Mouse (Mus musculus): ENCODE measurements around the gene Rmi2. TPM values are rescaled to one million over a fixed set of nuclear protein-coding genes. Genes with fewer than 3 reads are reported as not detected.
A peak's percentile ranks its signal among the peaks of the same experiment; 100 is the strongest.
"Not testable (repeated sequence)": the region's sequence is repeated elsewhere in the genome, so short reads cannot be mapped to it uniquely, and the experiment has no call there.

The Rmi2 gene
- polyA plus RNA-seq, 1 experiment from 2014 or later = 4.8 TPM

DNA sequence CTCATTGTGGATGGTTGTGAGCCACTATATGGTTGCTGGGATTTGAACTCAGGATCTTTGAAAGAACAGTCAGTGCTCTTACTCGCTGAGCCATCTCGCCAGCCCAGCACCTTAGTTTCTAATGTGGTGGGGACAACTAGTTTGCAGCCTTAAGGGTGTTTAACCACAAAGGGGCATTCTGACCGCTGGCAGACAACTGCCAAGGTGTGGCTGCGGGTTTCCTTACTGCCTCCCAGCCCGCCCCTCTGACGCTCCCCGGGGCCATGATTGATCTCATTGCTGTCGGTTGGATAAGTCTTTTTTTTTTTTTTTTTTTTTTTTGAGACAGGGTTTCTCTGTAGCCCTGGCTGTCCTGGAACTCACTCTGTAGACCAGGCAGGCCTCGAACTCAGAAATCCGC lies 17.4 kb downstream of the Rmi2 start:
- H3K27me3 ChIP-seq (ENCODE audit: low read depth, poor library complexity, severe bottlenecking); H3K27ac ChIP-seq; H3K9me3 ChIP-seq (replicated peaks); H3K36me3 ChIP-seq; DNase-seq (ENCODE audit: low spot score); H3K4me3 ChIP-seq: not testable (repeated sequence)
- 91% methylated on average over 10 of the region's 10 CpGs for WGBS
- peaks cover 36% of the 10 kb centered on the region for H3K4me1 ChIP-seq

DNA sequence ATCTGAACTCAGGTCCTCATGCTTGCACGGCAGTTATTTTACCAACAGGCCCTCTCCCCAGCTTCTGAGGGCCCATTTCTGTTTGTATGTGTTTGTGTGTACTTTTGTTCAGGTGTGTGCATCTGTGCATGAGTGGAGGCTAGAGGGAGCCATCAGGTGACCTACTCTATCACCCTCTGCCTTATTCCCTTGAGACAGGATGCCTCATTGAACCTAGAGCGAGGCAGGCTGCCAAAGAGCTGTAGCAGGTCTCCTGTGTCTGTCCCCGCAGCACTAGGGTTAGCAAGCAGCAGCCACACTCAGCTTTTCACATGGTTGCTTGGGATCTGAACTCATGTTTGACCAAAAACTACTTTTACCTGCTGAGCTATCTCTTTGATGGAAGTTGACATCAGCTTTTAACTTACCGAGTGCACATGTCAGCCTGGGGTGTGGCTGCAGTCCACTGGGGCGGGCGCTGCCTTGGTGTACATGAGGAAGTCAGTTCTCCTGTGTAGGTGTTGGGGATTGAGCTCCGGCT lies 24.9 kb downstream of the Rmi2 start:
- 93% methylated on average over 7 of the region's 7 CpGs for WGBS
- no peak overlapping the region for H3K4me3 ChIP-seq

DNA sequence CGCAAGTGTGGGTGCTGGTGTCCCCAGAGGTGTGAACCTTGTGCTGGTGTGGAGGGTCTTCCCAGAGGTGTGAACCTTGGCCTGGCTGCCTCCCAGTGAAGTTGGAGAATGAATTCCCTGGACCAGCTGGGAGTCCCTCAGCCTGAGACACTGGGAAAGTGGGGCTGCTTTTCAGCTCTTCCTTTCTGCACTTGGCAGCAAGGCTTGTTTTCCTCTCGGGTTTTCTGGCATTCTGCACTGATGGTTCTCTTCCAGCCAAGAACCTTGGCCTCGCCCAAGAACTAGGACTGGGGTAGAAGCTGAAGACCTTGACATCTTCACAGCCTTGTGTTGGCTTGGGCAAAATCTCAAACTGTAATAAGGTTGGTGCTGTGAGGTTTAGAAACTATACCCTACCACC lies 26.5 kb downstream of the Rmi2 start:
- no peaks in the 10 kb centered on the region for H3K36me3 ChIP-seq
- WGBS = 80% methylated on average over 3 of the region's 3 CpGs
- peaks cover 24% of the 10 kb centered on the region for H3K4me1 ChIP-seq
- H3K27me3 ChIP-seq (ENCODE audit: low read depth, poor library complexity, severe bottlenecking) = no peaks in the 10 kb centered on the region
- H3K4me3 ChIP-seq = no peak overlapping the region
- DNase-seq (ENCODE audit: low spot score) = no peak
- H3K27ac ChIP-seq = no peak overlapping the region
- H3K9me3 ChIP-seq (replicated peaks) = no peaks in the 10 kb centered on the region

More for the DNA sequence above, 24.9 kb downstream of the Rmi2 start:
- Histone ChIP-seq H3K4me1 (peaks cover 19% of the 10 kb centered on the region), H3K27me3 (ENCODE audit: low read depth, poor library complexity, severe bottlenecking) (no peaks in the 10 kb centered on the region), H3K27ac (no peak overlapping the region), H3K36me3 (no peaks in the 10 kb centered on the region), H3K9me3 (replicated peaks) (no peaks in the 10 kb centered on the region)
- DNase-seq (ENCODE audit: low spot score) = no peak

DNA sequence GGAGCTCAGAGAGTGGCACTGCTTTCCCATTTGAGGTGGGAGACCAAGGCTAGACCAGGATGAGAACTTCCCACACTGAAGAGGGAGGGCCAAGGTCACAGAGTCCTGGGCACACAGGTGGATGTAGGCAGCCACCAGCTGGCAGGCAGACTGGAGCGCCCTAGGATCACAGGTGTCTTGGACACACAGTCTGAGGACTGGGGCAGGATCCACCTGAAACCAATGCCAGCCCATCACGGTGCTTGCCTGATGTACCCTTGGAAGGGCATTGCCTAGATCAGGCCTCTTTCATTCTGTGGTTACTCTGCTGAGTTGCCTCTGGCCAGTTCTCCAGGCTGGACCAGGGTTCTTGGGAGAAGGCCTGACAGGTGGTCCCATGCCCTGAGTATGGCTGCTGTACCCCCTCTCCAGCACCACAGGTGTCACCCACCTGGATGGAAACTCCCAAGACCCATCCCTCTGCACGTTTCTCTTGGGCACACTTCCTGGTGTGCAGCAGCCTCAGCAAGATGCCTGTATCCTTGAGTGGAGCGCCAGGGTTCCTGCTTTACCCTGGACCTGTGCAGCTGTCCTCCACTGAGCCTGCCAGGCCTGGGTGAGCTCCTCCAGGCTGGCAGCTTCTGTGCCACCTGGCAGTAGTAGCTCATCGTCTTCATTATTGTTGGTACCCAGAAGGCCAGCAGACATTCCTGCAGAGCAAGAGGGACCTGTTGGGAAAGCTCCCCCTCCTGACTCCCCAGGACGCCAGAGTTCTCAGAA lies 30.2 kb downstream of the Rmi2 start:
- 88% methylated on average over 6 of the region's 6 CpGs for WGBS
- peaks cover 19% of the 10 kb centered on the region for H3K4me1 ChIP-seq
- no peaks in the 10 kb centered on the region for H3K36me3 ChIP-seq
- DNase-seq (ENCODE audit: low spot score) = no peak
- no peak overlapping the region for H3K4me3 ChIP-seq
- H3K27me3 ChIP-seq (ENCODE audit: low read depth, poor library complexity, severe bottlenecking) = no peaks in the 10 kb centered on the region
- no peaks in the 10 kb centered on the region for H3K9me3 ChIP-seq (replicated peaks)
- no peak overlapping the region for H3K27ac ChIP-seq

DNA sequence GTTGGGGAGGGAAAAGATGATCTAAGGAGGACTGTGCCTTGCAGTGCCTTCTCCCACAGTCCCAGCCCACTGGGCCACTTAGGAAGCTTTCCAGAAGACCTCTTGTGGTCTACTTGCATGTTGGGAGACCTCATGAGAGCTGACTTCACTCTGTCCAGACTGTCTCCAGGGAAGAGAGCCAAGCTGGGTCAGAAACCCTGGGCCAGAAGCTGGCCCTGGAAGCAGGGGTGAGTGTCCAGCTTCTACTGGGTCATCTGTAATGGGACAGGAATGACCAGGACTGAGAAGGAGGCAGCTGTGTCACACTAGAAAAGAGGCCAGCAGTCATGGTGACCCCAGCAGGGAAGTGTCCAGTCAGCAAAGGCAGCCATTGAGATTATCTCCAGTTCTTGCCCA lies 30.7 kb downstream of the Rmi2 start:
- no peaks in the 10 kb centered on the region for H3K36me3 ChIP-seq
- no peak for DNase-seq (ENCODE audit: low spot score)
- peaks cover 19% of the 10 kb centered on the region for H3K4me1 ChIP-seq
- no peaks in the 10 kb centered on the region for H3K27me3 ChIP-seq (ENCODE audit: low read depth, poor library complexity, severe bottlenecking)
- H3K27ac ChIP-seq = no peak overlapping the region
- H3K9me3 ChIP-seq (replicated peaks) = no peaks in the 10 kb centered on the region
- H3K4me3 ChIP-seq = no peak overlapping the region

DNA sequence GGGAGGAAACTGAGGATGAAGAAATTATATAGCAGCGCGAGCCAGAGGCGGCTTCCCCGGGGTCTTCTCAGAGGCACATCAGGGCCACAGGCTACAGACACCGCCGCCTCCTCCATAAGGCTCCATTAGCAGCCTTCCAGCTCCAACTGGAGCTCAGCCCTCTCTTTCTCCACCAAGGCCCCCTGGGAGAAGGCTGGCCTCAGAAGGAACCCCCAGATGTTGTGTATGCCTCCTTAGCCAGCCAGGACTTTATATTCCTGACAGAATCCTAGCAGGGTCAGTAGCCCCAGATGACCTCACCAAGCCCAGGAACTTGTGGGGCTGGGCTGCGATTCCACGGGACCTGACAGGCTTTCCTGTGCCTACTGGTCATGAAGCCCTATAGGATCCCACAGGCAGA lies 32.0 kb downstream of the Rmi2 start:
- H3K27me3 ChIP-seq (ENCODE audit: low read depth, poor library complexity, severe bottlenecking) = no peaks in the 10 kb centered on the region
- H3K36me3 ChIP-seq = no peaks in the 10 kb centered on the region
- no peaks in the 10 kb centered on the region for H3K9me3 ChIP-seq (replicated peaks)
- no peak for DNase-seq (ENCODE audit: low spot score)
- 0 out of 2 replicates have a peak overlapping the region, but pooled peaks have one; percentile 7 for H3K27ac ChIP-seq
- 89% methylated on average over 8 of the region's 8 CpGs for WGBS
- H3K4me1 ChIP-seq = peaks cover 19% of the 10 kb centered on the region
- H3K4me3 ChIP-seq = no peak overlapping the region

DNA sequence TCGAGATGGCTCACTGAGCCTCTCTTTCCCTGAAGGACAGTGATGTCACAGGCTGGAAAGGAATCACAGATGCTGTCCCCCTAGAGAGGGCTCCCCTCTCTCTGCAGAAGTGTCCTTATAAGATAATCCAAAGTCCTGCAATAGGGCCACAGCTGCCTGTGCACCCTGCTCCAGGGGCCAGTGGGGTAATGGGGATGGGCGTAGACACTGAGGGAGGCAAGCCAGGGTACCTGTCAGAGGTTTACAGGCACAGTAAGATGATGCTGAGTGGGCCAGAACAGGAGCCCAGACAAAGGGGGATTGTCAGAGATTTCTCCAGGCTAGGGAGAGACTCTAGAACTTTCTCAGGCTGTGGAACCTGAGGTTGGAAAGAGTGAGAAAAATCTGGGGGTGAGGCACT lies 32.6 kb downstream of the Rmi2 start:
- Histone ChIP-seq H3K4me1 (peaks cover 19% of the 10 kb centered on the region), H3K27me3 (ENCODE audit: low read depth, poor library complexity, severe bottlenecking) (no peaks in the 10 kb centered on the region), H3K4me3 (no peak overlapping the region), H3K36me3 (no peaks in the 10 kb centered on the region), H3K9me3 (replicated peaks) (no peaks in the 10 kb centered on the region), H3K27ac (no peak overlapping the region)
- WGBS = 84% methylated on average over 2 of the region's 2 CpGs
- DNase-seq (ENCODE audit: low spot score) = no peak

DNA sequence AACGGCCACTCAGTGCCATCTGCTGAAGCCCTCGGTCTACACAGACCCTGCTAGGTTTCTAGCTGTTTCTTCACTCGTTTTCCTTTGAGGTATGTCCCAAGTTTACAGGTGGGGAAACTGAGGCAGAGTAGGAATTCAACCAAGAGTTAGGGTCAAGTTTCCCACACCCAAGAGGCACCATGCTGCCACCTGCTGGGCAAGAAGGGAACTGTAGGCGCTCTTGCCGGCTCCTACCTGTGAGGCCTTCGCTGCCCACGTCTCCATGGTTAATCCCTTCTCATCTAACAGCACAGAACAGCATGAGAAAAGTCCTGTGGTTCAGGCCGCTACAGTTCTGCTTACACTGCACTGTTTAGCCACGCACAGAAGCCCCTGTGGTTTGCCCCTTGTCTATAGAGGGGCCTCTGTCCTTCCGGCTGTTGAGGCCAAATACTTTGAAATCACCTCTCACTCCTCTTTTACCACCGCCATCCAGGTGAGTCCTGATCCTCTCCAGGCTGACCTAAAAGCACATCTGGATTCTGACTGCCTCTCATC lies 33.1 kb downstream of the Rmi2 start:
- Histone ChIP-seq H3K4me3 (no peak overlapping the region), H3K4me1 (peaks cover 19% of the 10 kb centered on the region), H3K27ac (no peak overlapping the region), H3K27me3 (ENCODE audit: low read depth, poor library complexity, severe bottlenecking) (no peaks in the 10 kb centered on the region), H3K9me3 (replicated peaks) (no peaks in the 10 kb centered on the region), H3K36me3 (no peaks in the 10 kb centered on the region)
- DNase-seq (ENCODE audit: low spot score) = peak; percentile 79
- WGBS = 37% methylated on average over 11 of the region's 11 CpGs

DNA sequence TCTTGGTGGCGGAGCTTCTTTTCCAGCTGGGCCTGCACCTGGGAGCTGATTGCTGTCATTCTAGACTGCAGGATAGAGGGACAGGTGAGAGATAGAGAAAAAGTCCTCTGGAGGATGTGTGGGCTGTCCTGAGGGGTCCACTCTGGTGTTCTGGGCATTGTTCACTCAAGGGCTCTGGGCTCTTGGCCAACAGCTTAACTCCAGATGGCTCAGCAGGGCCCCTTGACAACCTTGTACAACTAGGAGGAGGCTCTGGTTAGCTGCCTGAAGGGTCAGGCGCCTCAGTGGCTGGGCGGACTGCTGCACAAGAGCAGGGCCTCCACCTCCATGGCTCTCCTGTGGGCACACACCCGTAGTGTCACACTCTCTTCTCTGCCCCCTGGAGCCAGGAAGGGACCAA lies 36.1 kb downstream of the Rmi2 start:
- 75% methylated on average over 4 of the region's 4 CpGs for WGBS
- DNase-seq (ENCODE audit: low spot score) = no peak

DNA sequence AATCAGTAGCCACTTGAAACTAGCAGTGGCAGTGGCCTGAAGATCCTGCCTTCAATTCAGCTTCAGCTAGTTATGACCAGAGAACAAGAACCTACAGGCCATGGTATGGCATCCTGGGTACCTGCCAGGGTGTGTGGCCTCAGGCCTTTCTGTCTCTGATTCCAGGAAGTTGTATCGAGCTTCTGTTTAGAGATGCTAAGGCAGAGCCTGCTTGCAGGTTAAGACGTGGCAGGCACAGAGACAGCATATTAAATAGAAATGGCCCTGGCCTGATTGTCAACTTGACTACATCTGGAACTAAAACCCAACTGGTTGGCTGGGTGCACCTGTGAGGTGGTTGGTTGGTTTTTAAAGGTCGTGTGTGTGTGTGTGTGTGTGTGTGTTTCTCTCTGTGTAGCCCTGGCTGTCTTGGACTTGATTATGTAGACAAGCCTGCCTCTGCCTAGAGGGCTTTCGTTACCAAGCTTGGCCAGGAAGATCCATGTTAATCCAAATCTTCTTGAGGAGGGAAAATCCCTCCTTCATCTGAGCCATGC lies 38.0 kb downstream of the Rmi2 start:
- H3K9me3 ChIP-seq (replicated peaks) = no peaks in the 10 kb centered on the region
- peaks cover 4% of the 10 kb centered on the region; the same call in 1 of the 2 replicates for H3K4me1 ChIP-seq
- H3K27me3 ChIP-seq (ENCODE audit: low read depth, poor library complexity, severe bottlenecking) = no peaks in the 10 kb centered on the region
- H3K4me3 ChIP-seq = no peak overlapping the region
- DNase-seq (ENCODE audit: low spot score) = no peak
- no peak overlapping the region for H3K27ac ChIP-seq
- 68% methylated on average over 4 of the region's 4 CpGs for WGBS
- H3K36me3 ChIP-seq = no peaks in the 10 kb centered on the region

More for the DNA sequence above, 36.1 kb downstream of the Rmi2 start:
- Histone ChIP-seq H3K36me3 (no peaks in the 10 kb centered on the region), H3K4me1 (peaks cover 14% of the 10 kb centered on the region), H3K27me3 (ENCODE audit: low read depth, poor library complexity, severe bottlenecking) (no peaks in the 10 kb centered on the region), H3K9me3 (replicated peaks) (no peaks in the 10 kb centered on the region), H3K27ac (no peak overlapping the region), H3K4me3 (no peak overlapping the region)

DNA sequence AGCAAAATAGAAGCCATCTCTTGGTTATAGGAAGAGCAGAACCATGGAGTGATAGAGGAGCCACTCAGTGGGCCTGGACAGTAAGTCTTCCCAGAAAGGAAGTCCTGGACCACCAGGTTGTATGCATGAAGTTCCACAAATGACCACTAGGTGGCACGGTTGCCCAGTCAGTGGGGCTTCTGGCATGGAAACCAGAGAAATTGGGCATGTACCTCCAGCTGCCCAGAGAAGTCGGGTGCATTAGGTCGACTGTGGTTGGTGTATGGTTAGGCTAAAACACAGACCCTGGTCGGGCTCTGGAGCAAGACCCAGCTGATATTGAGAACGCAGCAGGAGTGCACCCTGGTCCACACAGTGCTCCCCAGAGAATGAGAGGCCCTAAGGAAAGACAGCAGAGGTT lies 38.8 kb downstream of the Rmi2 start:
- Histone ChIP-seq H3K4me3 (no peak overlapping the region), H3K27me3 (ENCODE audit: low read depth, poor library complexity, severe bottlenecking) (no peaks in the 10 kb centered on the region), H3K9me3 (replicated peaks) (no peaks in the 10 kb centered on the region), H3K4me1 (peaks cover 4% of the 10 kb centered on the region; the same call in 1 of the 2 replicates), H3K36me3 (no peaks in the 10 kb centered on the region), H3K27ac (no peak overlapping the region)
- DNase-seq (ENCODE audit: low spot score) = peak; percentile 92
- 9% methylated on average over 5 of the region's 5 CpGs for WGBS

DNA sequence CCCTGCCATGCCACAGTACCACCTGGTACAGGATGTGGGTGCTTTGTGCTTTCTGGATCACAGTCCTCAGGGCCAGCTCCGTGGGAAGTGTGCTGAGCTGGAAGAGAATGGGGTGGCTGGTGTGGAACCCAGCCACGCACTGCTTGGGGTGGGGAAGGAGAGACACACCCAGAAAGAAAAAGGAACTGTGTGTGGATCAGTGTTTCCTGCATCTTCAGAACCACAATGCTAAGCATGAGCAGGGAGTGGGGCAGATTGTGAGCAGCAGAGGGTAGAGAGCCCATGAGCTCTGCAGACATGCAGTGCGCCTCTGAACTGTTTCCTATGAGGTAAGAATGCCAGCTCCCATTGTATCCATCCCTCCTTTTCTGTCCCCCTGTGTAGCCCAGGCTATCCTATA lies 43.4 kb downstream of the Rmi2 start:
- Histone ChIP-seq H3K36me3 (no peaks in the 10 kb centered on the region), H3K27ac (no peak overlapping the region), H3K9me3 (replicated peaks) (no peaks in the 10 kb centered on the region), H3K4me1 (peaks cover 14% of the 10 kb centered on the region), H3K27me3 (ENCODE audit: low read depth, poor library complexity, severe bottlenecking) (no peaks in the 10 kb centered on the region), H3K4me3 (no peak overlapping the region)
- DNase-seq (ENCODE audit: low spot score) = no peak
- 88% methylated on average over 3 of the region's 3 CpGs for WGBS

DNA sequence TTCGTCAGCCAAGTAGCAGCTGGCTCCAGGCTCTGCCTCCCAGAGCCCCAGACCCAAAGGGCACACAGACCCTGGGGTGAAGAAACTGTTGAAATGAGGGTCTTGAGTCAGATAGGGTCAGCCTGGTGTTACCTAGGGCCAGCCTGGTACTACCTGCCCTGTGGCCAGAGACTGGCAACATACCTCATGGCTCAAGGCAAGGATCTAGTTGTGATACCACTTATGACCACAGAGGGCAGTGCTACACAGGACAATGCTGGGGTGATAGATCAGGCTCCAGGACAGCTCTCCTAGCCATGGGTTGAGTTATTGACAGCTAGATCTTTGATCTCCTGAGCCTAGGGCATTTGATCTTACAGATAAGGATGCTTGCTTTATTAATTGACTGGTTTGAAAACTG lies 44.6 kb downstream of the Rmi2 start:
- 100% methylated on average over 1 of the region's 1 CpGs for WGBS
- no peaks in the 10 kb centered on the region for H3K36me3 ChIP-seq
- peaks cover 14% of the 10 kb centered on the region for H3K4me1 ChIP-seq
- no peak overlapping the region for H3K4me3 ChIP-seq
- DNase-seq (ENCODE audit: low spot score) = peak; percentile 59
- H3K9me3 ChIP-seq (replicated peaks) = no peaks in the 10 kb centered on the region
- H3K27me3 ChIP-seq (ENCODE audit: low read depth, poor library complexity, severe bottlenecking) = no peaks in the 10 kb centered on the region
- no peak overlapping the region for H3K27ac ChIP-seq
